Mouse (Mus musculus): ENCODE measurements around the gene Ddah1. TPM values are rescaled to one million over a fixed set of nuclear protein-coding genes. Genes with fewer than 3 reads are reported as not detected.

The Ddah1 gene
- polyA plus RNA-seq (2014; fragmentation: Illumina TruSeq; extraction: RNeasy Lipid Tissue Mini Kit (QIAGEN cat#74804); ENCODE audit: low read depth, low replicate concordance) = 28.0 TPM

GRCm38 (mm10) chr3:145758561-145759378, at the start of gene Ddah1:
Gene Ddah1, plus strand, starts transcription at chr3:145758675.

GRCm38 (mm10) chr3:145922019-145922854, 163.8 kb downstream of the Ddah1 start, which contains the start of gene Bcl10:
Gene Bcl10, plus strand, starts transcription at chr3:145922804.

GRCm38 (mm10) chr3:145937505-145938404, 179.3 kb downstream of the Ddah1 start, which contains the start of gene 2410004B18Rik:
Gene 2410004B18Rik, plus strand, starts transcription at chr3:145938014.

Other genes starting within 250 kb of the Ddah1 start
- 23.2 TPM for gene Znhit6, start 182.5 kb upstream of the Ddah1 start, polyA plus RNA-seq (2014; fragmentation: Illumina TruSeq; extraction: RNeasy Lipid Tissue Mini Kit (QIAGEN cat#74804); ENCODE audit: low read depth, low replicate concordance)
- gene Ccn1, start 108.7 kb upstream of the Ddah1 start, polyA plus RNA-seq (2014; fragmentation: Illumina TruSeq; extraction: RNeasy Lipid Tissue Mini Kit (QIAGEN cat#74804); ENCODE audit: low read depth, low replicate concordance) = 11.7 TPM
- gene Bcl10, start 164.1 kb downstream of the Ddah1 start, polyA plus RNA-seq (2014; fragmentation: Illumina TruSeq; extraction: RNeasy Lipid Tissue Mini Kit (QIAGEN cat#74804); ENCODE audit: low read depth, low replicate concordance) = 54.5 TPM
- gene 2410004B18Rik, start 179.3 kb downstream of the Ddah1 start, polyA plus RNA-seq (2014; fragmentation: Illumina TruSeq; extraction: RNeasy Lipid Tissue Mini Kit (QIAGEN cat#74804); ENCODE audit: low read depth, low replicate concordance) = 58.5 TPM
- gene Syde2, start 229.2 kb downstream of the Ddah1 start, polyA plus RNA-seq (2014; fragmentation: Illumina TruSeq; extraction: RNeasy Lipid Tissue Mini Kit (QIAGEN cat#74804); ENCODE audit: low read depth, low replicate concordance) = 11.6 TPM

All from sigmoid colon, adult 10 weeks (tissue).